Mouse (Mus musculus): ENCODE measurements at regions not wholly inside any gene's neighbourhood (a gene's known extent, or its start where the extent isn't known, plus 50 kb on each side); places are given as distances from the start of the nearest gene placed in this dataset.

DNA sequence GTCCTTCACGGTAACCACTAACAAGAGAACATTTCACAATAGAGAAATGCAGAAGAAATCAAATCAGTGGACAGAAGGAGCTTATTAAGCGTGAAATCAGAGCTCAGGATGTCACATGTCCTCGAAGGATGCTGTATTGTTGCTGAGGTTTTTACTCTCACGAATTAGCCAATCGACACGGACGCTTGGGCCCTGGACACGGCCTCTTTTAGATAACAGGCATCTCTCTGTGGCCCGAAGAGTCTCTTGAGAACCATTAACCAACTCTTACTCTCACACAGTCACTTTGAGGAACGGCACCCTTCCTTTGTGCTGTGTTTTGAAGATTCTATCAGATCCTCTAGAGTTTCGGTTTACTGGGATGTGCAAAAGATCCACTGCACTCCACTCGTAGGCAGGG, 128.2 kb downstream of the Tsen15 start:
- Histone ChIP-seq H3K27ac (ENCODE audit: low read depth, low read length) (no peak overlapping the region), H3K4me2 (ENCODE audit: low read depth, low read length, poor library complexity, severe bottlenecking) (no peak overlapping the region), H3K9ac (replicated peaks; ENCODE audit: low read length, poor library complexity, severe bottlenecking) (no peak overlapping the region), H3K9me3 (ENCODE audit: low read length) (no peaks in the 10 kb centered on the region), H3K27me3 (ENCODE audit: insufficient read depth, low read length) (no peaks in the 10 kb centered on the region), H3K36me3 (ENCODE audit: insufficient read depth, low read length) (no peaks in the 10 kb centered on the region), H3K4me1 (ENCODE audit: insufficient read depth, low read length) (no peaks in the 10 kb centered on the region), H3K4me3 (ENCODE audit: low read depth, low read length) (no peak overlapping the region)
- TF ChIP-seq CTCF (IDR thresholded peaks at IDR 0.05): no peak
- 30% methylated on average over 12 of the region's 12 CpGs for WGBS
- DNase-seq (ENCODE audit: low spot score) (no peak), ATAC-seq (ENCODE audit: low FRiP score) (no peak)

DNA sequence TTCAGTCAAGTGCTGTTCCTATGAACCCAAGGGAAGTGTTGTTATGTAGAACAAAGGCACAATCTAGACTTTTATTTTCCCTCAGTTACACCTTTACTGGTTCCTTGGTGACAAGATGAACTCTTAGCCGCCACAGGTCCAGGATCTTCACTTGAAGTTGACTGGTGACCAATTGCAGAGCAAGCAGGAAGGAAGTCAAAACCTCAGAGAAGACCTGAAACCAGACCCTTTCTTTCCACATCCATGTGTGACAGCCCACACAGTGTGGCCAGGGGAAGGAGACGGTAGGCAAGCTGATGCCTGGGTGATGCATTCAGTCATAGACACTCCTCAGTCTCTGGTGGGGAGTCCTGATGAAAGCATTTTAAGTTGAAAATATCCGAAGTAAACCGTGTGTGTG, 132.6 kb downstream of the Tsen15 start:
- Histone ChIP-seq H3K9me3 (ENCODE audit: low read length) (no peaks in the 10 kb centered on the region), H3K4me3 (ENCODE audit: low read depth, low read length) (no peak overlapping the region), H3K36me3 (ENCODE audit: insufficient read depth, low read length) (no peaks in the 10 kb centered on the region), H3K4me1 (ENCODE audit: insufficient read depth, low read length) (no peaks in the 10 kb centered on the region), H3K27me3 (ENCODE audit: insufficient read depth, low read length) (no peaks in the 10 kb centered on the region), H3K9ac (replicated peaks; ENCODE audit: low read length, poor library complexity, severe bottlenecking) (no peak overlapping the region), H3K27ac (ENCODE audit: low read depth, low read length) (no peak overlapping the region), H3K4me2 (ENCODE audit: low read depth, low read length, poor library complexity, severe bottlenecking) (no peak overlapping the region)
- ATAC-seq (ENCODE audit: low FRiP score) (no peak), DNase-seq (ENCODE audit: low spot score) (no peak)
- 77% methylated on average over 4 of the region's 4 CpGs for WGBS
- TF ChIP-seq CTCF (IDR thresholded peaks at IDR 0.05): no peak

DNA sequence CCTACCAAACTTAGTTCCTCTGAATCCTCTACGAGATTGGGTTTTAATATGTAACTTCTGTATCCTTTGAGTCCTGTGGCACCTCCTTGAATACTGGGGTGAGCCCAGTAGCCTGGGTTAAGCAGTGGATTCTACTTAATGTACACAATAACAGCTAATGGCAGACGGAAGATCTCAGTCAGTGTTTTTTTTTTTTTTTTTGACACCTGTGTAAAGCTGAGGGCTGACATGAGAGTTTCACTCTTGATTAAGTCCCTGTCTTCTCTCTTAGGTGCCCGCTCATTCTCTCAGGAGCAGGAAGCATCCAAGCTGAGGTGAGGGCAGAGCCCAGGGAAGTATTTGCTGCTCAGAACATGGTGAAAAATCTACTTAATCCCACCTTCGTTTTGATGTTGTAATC, 133.0 kb downstream of the Tsen15 start:
- no peaks in the 10 kb centered on the region for H3K27me3 ChIP-seq (ENCODE audit: insufficient read depth, low read length)
- 76% methylated on average over 4 of the region's 4 CpGs for WGBS
- H3K4me3 ChIP-seq (ENCODE audit: low read depth, low read length): no peak overlapping the region
- TF ChIP-seq CTCF (IDR thresholded peaks at IDR 0.05): no peak
- H3K36me3 ChIP-seq (ENCODE audit: insufficient read depth, low read length): no peaks in the 10 kb centered on the region
- no peaks in the 10 kb centered on the region for H3K9me3 ChIP-seq (ENCODE audit: low read length)
- no peak for ATAC-seq (ENCODE audit: low FRiP score)
- DNase-seq (ENCODE audit: low spot score): no peak
- H3K4me2 ChIP-seq (ENCODE audit: low read depth, low read length, poor library complexity, severe bottlenecking): no peak overlapping the region
- H3K4me1 ChIP-seq (ENCODE audit: insufficient read depth, low read length): no peaks in the 10 kb centered on the region
- no peak overlapping the region for H3K9ac ChIP-seq (replicated peaks; ENCODE audit: low read length, poor library complexity, severe bottlenecking)
- no peak overlapping the region for H3K27ac ChIP-seq (ENCODE audit: low read depth, low read length)

DNA sequence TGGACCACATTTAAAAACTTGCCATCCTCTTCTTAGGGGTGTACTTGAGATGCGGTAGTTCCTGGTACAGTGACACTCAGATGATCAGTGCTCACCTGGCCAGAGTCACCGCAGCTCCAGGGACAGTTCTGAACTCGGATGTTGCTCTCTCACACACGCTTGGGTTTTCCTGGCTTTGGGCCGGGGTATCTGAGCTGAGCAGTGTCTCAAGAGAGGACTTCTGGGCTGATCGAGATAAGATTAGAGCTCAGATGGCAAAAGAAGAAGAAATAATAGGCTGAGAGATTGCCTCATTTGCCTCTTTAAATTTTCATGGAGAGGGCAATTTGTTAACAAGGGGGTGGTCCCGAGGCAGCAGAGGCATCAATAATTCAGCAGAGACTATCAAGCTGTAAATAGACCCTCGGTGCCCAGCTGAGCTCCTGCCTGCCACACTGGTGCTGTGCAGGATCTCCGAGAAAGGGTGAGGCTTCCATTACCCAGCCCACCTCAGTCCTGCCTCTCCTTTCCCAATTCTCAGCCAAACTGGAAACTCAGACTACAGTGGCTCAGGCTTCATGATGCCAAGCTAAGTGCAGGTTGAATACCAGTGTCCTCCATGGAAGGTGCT, 133.7 kb downstream of the Tsen15 start:
- H3K36me3 ChIP-seq (ENCODE audit: insufficient read depth, low read length): no peaks in the 10 kb centered on the region
- no peaks in the 10 kb centered on the region for H3K4me1 ChIP-seq (ENCODE audit: insufficient read depth, low read length)
- no peak for ATAC-seq (ENCODE audit: low FRiP score)
- no peaks in the 10 kb centered on the region for H3K27me3 ChIP-seq (ENCODE audit: insufficient read depth, low read length)
- no peak overlapping the region for H3K4me3 ChIP-seq (ENCODE audit: low read depth, low read length)
- 41% methylated on average over 9 of the region's 9 CpGs for WGBS
- H3K9ac ChIP-seq (replicated peaks; ENCODE audit: low read length, poor library complexity, severe bottlenecking): no peak overlapping the region
- no peaks in the 10 kb centered on the region for H3K9me3 ChIP-seq (ENCODE audit: low read length)
- no peak overlapping the region for H3K4me2 ChIP-seq (ENCODE audit: low read depth, low read length, poor library complexity, severe bottlenecking)
- no peak for DNase-seq (ENCODE audit: low spot score)
- H3K27ac ChIP-seq (ENCODE audit: low read depth, low read length): no peak overlapping the region
- TF ChIP-seq CTCF (IDR thresholded peaks at IDR 0.05): no peak

DNA sequence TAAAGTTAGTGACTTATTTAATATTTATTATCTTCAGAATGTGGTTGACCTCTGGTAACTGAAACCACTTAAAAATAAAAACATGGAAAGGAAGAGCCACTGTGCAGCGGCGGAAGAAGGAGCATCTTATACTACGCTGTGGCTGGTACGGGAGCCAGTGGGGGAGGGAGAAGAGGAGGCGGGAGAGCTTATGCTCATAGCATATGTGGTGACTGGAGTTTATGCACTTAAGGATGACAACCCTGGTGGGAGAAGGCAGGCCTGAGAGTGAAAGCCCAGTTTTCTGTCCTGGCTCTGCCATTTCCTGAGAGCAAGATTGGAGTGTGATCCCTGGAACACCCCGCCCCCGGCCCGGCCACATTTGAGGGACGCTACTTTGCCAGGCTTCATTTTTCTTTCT, 145.5 kb downstream of the Tsen15 start:
- Histone ChIP-seq H3K4me2 (ENCODE audit: low read depth, low read length, poor library complexity, severe bottlenecking) (no peak overlapping the region), H3K36me3 (ENCODE audit: insufficient read depth, low read length) (no peaks in the 10 kb centered on the region), H3K9ac (replicated peaks; ENCODE audit: low read length, poor library complexity, severe bottlenecking) (no peak overlapping the region), H3K4me1 (ENCODE audit: insufficient read depth, low read length) (no peaks in the 10 kb centered on the region), H3K27me3 (ENCODE audit: insufficient read depth, low read length) (no peaks in the 10 kb centered on the region), H3K4me3 (ENCODE audit: low read depth, low read length) (no peak overlapping the region), H3K9me3 (ENCODE audit: low read length) (no peaks in the 10 kb centered on the region), H3K27ac (ENCODE audit: low read depth, low read length) (no peak overlapping the region)
- DNase-seq (ENCODE audit: low spot score) (no peak), ATAC-seq (ENCODE audit: low FRiP score) (no peak)
- no peak for TF ChIP-seq CTCF (IDR thresholded peaks at IDR 0.05)
- WGBS: 96% methylated on average over 9 of the region's 9 CpGs

DNA sequence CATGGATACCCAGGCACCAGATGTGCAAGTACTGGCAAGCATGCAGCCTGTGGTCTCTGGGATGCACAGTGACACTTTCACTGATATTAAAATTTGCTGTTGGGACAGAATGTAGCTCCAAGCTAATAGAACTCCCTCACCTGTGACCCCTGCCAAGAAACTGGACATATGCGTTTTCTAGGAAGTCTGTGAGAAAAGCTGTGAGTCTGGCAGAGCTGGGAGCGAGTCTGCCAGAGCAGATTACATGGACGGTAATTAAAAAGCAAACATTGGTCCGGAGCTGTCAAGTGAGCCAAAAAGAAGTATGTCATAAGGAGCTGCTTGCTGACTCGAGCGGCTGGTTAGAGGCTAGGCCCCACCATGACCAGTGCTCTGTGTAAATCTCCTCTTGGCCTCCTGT, 147.1 kb downstream of the Tsen15 start:
- WGBS: 51% methylated on average over 6 of the region's 6 CpGs
- Histone ChIP-seq H3K36me3 (ENCODE audit: insufficient read depth, low read length) (no peaks in the 10 kb centered on the region), H3K9ac (replicated peaks; ENCODE audit: low read length, poor library complexity, severe bottlenecking) (no peak overlapping the region), H3K27me3 (ENCODE audit: insufficient read depth, low read length) (no peaks in the 10 kb centered on the region), H3K4me2 (ENCODE audit: low read depth, low read length, poor library complexity, severe bottlenecking) (no peak overlapping the region), H3K4me1 (ENCODE audit: insufficient read depth, low read length) (no peaks in the 10 kb centered on the region), H3K9me3 (ENCODE audit: low read length) (no peaks in the 10 kb centered on the region), H3K4me3 (ENCODE audit: low read depth, low read length) (no peak overlapping the region), H3K27ac (ENCODE audit: low read depth, low read length) (no peak overlapping the region)
- ATAC-seq (ENCODE audit: low FRiP score) (no peak), DNase-seq (ENCODE audit: low spot score) (peak; percentile 27)
- TF ChIP-seq CTCF (IDR thresholded peaks at IDR 0.05): no peak
